Mouse (Mus musculus) kidney, adult 18-20 months (tissue): ENCODE results near the gene Gm17651.
A peak's percentile ranks its signal among the peaks of the same experiment; 100 is the strongest.

Experiments used
- DNase-seq: peaks from one replicate; pipeline ENCODE4 v3.0.0; 2021

The Gm17651 gene

GRCm38 (mm10) chr3:97674644-97675110 is at the start of gene Gm17651:
Gene Gm17651 (minus strand): TSS chr3:97674694.
- no peak for DNase-seq

DNA sequence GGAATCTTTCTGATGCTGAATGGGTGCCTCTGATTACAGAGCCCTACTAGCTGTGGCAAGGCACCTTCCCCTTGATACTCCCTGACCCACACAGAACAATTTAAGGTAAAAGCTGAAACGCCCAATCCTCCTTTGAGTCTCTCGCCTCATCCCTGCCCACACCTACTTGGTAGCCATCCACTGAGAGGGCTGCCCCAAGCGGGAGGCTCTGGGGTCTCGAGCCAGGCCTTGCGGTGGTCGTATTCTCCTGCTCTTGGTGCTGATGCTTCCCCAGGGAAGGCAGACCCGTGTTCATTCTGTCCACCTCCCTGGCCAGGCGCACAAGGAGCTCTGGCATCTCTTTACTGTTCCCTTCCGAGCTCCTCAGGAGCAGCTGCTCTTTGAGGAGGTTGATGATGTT is 44.6 kb upstream of the Gm17651 start:
- DNase-seq: no peak

DNA sequence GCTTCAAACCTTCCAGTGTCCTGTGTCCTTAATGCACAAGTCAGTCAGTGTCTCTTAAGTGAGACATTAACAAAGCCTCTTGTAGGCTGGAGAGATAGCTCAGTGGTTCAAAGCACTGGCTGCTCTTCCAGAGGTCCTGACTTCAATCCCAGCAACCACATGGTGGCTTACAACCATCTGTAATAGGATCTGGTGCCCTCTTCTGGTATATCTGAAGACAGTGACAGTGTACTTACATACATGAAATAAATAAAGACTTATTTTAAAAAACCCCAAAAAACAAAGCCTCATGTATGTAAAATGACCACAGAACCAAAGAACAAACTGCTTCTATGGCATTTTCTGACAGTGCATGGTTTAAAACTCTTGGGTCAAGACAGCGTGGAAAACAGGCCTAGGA is 41.4 kb upstream of the Gm17651 start:
- no peak for DNase-seq

GRCm38 (mm10) chr3:97710881-97711280 is 36.4 kb upstream of the Gm17651 start:
- no peak for DNase-seq

DNA sequence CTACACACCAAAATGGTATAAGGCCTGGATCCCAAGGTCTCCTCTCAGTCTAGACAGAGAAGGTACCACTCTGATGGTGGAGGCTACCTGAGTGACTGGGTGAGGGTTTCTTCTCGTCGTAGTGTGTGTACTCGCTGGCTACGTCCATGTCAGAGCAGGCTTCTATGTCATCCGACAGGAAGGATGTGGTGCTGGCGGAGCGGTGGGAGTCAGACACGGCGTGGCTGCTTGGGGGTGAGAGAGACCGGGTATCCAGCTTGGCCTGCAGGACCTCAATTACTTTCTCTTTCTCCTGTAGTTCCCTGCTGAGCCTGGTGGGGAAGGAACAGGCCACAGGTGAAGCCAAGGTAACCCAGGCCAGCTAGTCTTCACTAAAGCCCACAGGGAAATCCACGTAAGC is 35.6 kb upstream of the Gm17651 start:
- DNase-seq: no peak

DNA sequence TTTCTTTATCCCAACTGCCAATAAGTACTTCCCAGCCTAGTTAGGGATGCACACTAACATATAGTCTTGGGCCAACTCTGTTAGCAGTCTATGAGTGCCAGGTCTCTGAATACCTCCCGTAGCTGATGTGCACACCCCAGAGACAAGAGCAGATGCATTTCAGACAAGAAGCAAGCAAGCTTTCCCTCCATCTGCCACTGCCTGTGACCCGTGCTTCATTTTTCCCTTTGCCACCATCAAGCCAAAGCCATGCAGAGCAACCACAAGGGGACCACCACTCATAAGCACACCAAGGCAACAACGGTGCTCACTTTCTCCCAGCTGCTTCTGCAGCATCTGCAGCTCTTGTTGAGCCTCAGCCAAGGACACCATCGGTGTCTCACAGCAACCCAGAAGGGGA is 32.1 kb upstream of the Gm17651 start:
- no peak for DNase-seq

GRCm38 (mm10) chr3:97705508-97705907 is 31.0 kb upstream of the Gm17651 start:
- DNase-seq: no peak

- DNase-seq: no peak
Observed at GRCm38 (mm10) chr3:97702448-97703080, 28.1 kb upstream of the Gm17651 start.

- no peak for DNase-seq
Observed at GRCm38 (mm10) chr3:97701198-97701597, 26.7 kb upstream of the Gm17651 start.

GRCm38 (mm10) chr3:97699061-97699460 is 24.6 kb upstream of the Gm17651 start:
- DNase-seq: no peak

- DNase-seq: peak; percentile 43
Observed at GRCm38 (mm10) chr3:97697291-97697690, 22.8 kb upstream of the Gm17651 start.

- no peak for DNase-seq
Observed at GRCm38 (mm10) chr3:97696866-97697265, 22.4 kb upstream of the Gm17651 start.

- DNase-seq: no peak
Observed at GRCm38 (mm10) chr3:97693806-97694205, 19.3 kb upstream of the Gm17651 start.

- no peak for DNase-seq
Observed at GRCm38 (mm10) chr3:97691443-97692017, 17.0 kb upstream of the Gm17651 start.

- peak; percentile 49 for DNase-seq
Observed at GRCm38 (mm10) chr3:97690590-97690989, 16.1 kb upstream of the Gm17651 start.

DNA sequence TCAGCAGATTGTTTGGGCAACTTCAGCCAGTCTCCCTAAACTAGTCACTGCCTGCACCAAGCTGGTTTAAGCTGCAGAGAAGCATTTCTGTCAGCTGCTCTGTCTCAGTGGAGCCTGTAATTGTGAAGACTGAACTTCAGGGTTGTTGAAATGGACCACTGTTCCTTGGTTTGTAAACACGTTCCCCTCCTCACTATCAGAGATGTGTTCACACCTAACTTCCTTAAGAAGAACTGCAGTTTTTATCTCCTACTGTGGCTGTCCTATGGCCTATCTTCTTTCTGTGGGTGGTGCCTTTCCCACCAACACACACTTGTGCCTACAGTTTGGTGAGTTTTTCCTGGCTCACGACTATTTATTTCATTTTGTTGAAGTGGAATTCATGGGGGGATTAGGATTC is 14.8 kb upstream of the Gm17651 start:
- DNase-seq: no peak

- no peak for DNase-seq
Observed at GRCm38 (mm10) chr3:97686372-97687117, 12.1 kb upstream of the Gm17651 start.

DNA sequence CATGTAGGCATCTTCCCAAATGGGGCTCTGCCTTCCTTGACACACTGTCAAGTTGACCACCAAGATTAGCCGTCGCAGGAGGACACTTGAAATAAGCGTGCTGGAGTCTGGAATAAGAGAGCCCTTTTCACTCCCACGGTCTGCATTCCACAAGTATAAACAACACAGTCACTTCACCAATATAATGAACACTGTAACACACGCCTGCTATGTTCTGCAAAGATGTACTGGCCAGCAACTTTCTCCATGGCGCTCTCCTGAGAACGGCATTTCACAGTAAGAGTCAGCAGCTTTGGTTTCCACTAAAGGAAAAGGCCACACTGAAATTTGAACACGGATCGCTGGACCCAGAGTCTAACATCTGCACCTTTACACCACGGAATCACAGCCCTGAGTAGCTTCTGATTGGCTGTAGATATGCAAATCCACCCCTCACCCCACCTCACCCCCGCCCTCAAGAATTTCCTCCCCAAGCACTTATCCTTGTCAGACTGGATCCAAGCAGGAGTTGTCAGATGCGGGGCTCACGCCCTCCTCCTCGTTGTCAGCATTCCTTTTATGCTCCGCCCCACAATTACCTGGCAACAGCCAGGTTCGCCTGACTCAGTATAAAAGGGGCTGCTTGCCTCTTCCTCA is 9.2 kb upstream of the Gm17651 start:
- no peak for DNase-seq

GRCm38 (mm10) chr3:97682576-97682975 is 8.1 kb upstream of the Gm17651 start:
- no peak for DNase-seq

DNA sequence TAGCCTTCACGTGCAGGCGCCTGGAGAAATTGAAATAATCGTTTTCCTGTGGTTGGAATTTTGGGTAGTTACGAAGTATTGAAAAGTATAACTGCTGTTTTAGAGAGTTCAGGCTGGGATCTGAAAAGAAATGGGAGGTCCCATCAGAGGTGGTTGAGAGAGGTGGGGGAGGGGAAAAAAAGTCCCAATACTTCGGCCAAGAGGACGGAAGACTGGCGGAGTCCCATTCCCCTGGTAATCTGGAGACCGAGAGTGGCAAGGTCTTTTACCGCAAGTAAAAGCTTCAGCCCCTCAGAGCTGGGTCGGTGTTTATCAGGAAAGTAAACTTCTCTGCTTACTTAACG is 7.6 kb upstream of the Gm17651 start:
- no peak for DNase-seq

DNA sequence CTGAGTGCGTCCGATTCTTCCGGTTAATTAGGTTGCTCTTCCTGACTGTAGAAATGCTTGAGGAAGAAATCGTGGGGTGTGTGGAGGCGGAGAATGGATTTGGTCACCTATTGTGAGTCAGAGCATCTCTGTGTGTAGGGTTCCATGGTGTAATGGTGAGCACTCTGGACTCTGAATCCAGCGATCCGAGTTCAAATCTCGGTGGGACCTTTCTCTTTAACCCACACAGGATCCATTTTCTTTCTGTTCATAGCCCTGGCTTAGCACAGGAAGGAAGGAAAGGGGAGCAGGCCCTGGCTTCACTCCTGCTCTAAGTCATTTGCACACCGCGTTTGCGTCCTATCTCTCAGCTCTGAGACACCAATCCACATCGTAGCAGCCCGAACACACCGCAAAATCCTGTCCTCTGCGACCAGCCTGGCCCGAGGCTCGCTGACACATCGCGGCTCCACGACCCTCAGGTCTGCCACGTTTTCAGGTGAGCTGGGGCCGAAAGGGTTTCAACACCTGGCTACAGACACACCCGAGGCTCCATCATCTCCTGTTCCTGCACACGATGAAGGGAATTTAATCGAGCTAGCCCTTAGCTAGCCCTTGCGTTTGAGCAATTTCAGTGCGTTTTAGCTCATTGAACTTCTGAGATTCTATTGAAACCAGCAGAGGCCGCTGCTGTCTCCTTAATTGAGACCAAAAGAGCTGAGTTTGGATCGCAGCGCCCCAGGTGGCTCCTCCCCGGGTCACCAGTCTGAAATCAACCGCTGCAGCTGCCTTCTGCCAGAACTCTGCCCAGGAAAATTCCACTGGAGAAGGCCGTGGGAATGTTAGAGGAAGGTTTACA is 7.0 kb upstream of the Gm17651 start:
- peak; percentile 82 for DNase-seq

DNA sequence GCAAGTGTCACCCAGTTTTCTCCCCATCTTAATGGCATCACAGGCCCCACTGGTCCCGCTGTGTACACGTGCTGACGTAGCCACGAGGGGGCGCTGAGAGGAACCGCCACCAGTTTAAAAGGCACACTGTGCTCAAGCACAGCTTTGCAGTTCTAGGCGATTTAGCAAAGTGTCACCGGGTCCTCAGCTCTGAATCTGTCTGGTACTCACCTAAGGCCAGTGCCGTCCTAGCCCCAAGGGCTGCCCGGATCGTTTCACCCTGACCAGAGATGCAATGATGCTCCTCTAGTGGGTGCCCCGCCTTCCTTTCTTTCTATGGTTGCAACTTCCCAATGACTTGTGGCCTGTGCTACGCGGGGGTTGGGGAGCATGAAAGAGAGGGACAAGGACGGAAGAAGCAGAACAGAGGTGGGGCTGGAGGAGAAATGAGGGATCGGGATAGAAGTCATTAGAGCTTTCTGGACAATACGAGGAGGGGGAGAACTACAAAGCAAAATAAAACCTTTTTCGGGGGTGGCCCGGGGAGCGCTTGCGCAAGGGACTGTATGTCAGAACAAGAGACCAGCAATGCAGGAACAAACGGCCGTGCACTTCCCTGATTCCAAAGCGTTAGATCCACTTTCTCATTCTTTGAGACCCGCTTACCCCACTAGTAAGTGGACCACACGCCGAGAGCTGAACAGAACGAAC is 6.3 kb upstream of the Gm17651 start:
- peak; percentile 86 for DNase-seq
